In the genomic region with DNA sequence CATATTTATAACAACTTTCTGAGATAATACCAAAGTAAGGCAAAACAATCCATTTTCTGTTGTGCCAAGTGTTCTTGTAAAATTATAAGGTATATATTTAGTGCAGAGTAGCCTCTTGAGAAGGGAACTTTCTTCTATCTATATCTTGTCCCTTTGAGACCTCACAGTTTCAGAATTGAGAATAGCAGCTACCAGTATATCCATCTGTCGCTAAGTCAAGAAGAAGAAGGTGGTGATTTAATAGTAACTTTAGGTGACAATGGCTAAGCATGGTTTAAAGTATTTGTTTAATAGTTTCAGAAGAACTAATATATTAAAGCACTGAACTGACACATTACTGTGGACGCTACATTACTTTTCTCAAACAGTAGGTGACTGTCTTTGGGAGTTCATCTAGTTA, we compare ENCODE assay signal across 23 mouse cellular contexts. TPM values are rescaled to one million over a fixed set of nuclear protein-coding genes. Genes with fewer than 3 reads are reported as not detected.
"Had no signal": no experiment of that assay in that cellular context is flagged by ENCODE, and none has a peak within 500 bp of the region (broad histone marks: within the 10 kb centered on the region; RNA-seq: fewer than 3 reads in every experiment).

A gene (minus strand): TSS at position 101 of the 400 bp plus-strand sequence.

- H3K4me1 ChIP-seq: neural tube, embryonic 13.5 days; neural tube, embryonic 15.5 days; stomach, embryonic 15.5 days had no signal

- H3K4me2 ChIP-seq: neural tube, embryonic 13.5 days; neural tube, embryonic 15.5 days; stomach, embryonic 15.5 days had no signal

- H3K9me3 ChIP-seq: neural tube, embryonic 13.5 days; neural tube, embryonic 15.5 days; stomach, embryonic 15.5 days had no signal

- DNase-seq: retina, postnatal 1 day; right cerebral cortex, adult 18-20 months; right cerebral cortex, postnatal 14 days; right cerebral cortex, postnatal 25 days; right cerebral cortex, postnatal 4 days; spleen, adult 18-20 months; thymus, adult 18-20 months; thymus, adult 2 months; thymus, postnatal 14 days; thymus, postnatal 25 days; thymus, postnatal 36 days; thymus, postnatal 4 days had no signal

- H3K27me3 ChIP-seq: neural tube, embryonic 13.5 days; neural tube, embryonic 15.5 days; stomach, embryonic 15.5 days had no signal

- H3K36me3 ChIP-seq: neural tube, embryonic 13.5 days; neural tube, embryonic 15.5 days; stomach, embryonic 15.5 days had no signal

- H3K4me3 ChIP-seq: neural tube, embryonic 13.5 days; neural tube, embryonic 15.5 days; stomach, embryonic 15.5 days had no signal

- H3K9ac ChIP-seq: neural tube, embryonic 13.5 days; neural tube, embryonic 15.5 days; stomach, embryonic 15.5 days had no signal

- H3K27ac ChIP-seq: neural tube, embryonic 13.5 days; neural tube, embryonic 15.5 days; stomach, embryonic 15.5 days; stomach, postnatal 0 days had no signal

RNA-seq across cellular contexts. Expression of the gene that starts here (rescaled TPM):
- polyA plus RNA-seq: neural tube, embryonic 13.5 days; neural tube, embryonic 14.5 days; neural tube, embryonic 15.5 days; small intestine, adult 2 months; spleen, adult 2 months; stomach, embryonic 14.5 days; stomach, embryonic 15.5 days; stomach, embryonic 16.5 days; stomach, postnatal 0 days; thymus, adult 2 months; thymus, postnatal 0 days; urinary bladder, adult 2 months had no signal
